Mouse (Mus musculus) erythroid progenitor cell, adult 5-6 weeks (primary cell): ENCODE measurements around the gene Wdtc1. TPM values are rescaled to one million over a fixed set of nuclear protein-coding genes. Genes with fewer than 3 reads are reported as not detected.
A peak's percentile ranks its signal among the peaks of the same experiment; 100 is the strongest.

Source experiments
- ATAC-seq: replicated peaks from 2 replicates; pipeline ENCODE4 v1.8.0; 2016; ENCODE audit warnings: moderate number of reproducible peaks, mild to moderate bottlenecking, moderate TSS enrichment, inconsistent platforms; ENCODE audit not compliant: poor library complexity, low FRiP score, severe bottlenecking
- total RNA-seq, 2 experiments: library from RNA; stranded (forward) in 1 of 2; stranded (reverse) in 1 of 2; fragments of 150-400 nt in 1 of 2; fragments of 186-747, 209-891 nt in 1 of 2; gene quantifications; 2 replicates each; pipeline versions ENCODE4 v1.2.3 to v1.2.4; 2015 to 2017; ENCODE audit warnings: low replicate concordance in 2 of 2

Wdtc1 gene
- total RNA-seq, 2 experiments from 2014 or later: 9.0 to 28.5 TPM

GRCm38 (mm10) chr4:133262375-133262765, 90.9 kb downstream of the Wdtc1 start:
- no peak for ATAC-seq

GRCm38 (mm10) chr4:133261641-133262374, 91.5 kb downstream of the Wdtc1 start:
- ATAC-seq: no peak

GRCm38 (mm10) chr4:133257798-133258408, 95.4 kb downstream of the Wdtc1 start:
- no peak for ATAC-seq

GRCm38 (mm10) chr4:133257230-133257629, 96.1 kb downstream of the Wdtc1 start:
- ATAC-seq: no peak

GRCm38 (mm10) chr4:133256820-133257219, 96.5 kb downstream of the Wdtc1 start:
- ATAC-seq: no peak

GRCm38 (mm10) chr4:133255392-133255791, 97.9 kb downstream of the Wdtc1 start:
- ATAC-seq: no peak

- no peak for ATAC-seq
Observed at GRCm38 (mm10) chr4:133253412-133253811, 99.9 kb downstream of the Wdtc1 start.

- no peak for ATAC-seq
Observed at GRCm38 (mm10) chr4:133252089-133252488, 101.2 kb downstream of the Wdtc1 start.

- no peak for ATAC-seq
Observed at GRCm38 (mm10) chr4:133251214-133251613, 102.1 kb downstream of the Wdtc1 start.

- ATAC-seq: peak; percentile 58
Observed at GRCm38 (mm10) chr4:133250609-133251008, 102.7 kb downstream of the Wdtc1 start.

GRCm38 (mm10) chr4:133247806-133248449, 105.4 kb downstream of the Wdtc1 start:
- ATAC-seq: peak; percentile 79

- no peak for ATAC-seq
Observed at GRCm38 (mm10) chr4:133247072-133247471, 106.2 kb downstream of the Wdtc1 start.

GRCm38 (mm10) chr4:133244289-133244688, 109.0 kb downstream of the Wdtc1 start:
- no peak for ATAC-seq

- no peak for ATAC-seq
Observed at GRCm38 (mm10) chr4:133243538-133243937, 109.7 kb downstream of the Wdtc1 start.

- no peak for ATAC-seq
Observed at GRCm38 (mm10) chr4:133242710-133243109, 110.6 kb downstream of the Wdtc1 start.

Other genes with a start within 250 kb of the Wdtc1 start
- gene Wasf2, start 223.0 kb downstream of the Wdtc1 start, total RNA-seq (2015; ENCODE audit: low replicate concordance): 79.6 and 83.6 TPM in 2 replicates
- gene Wasf2, start 223.0 kb downstream of the Wdtc1 start, total RNA-seq (2017; ENCODE audit: low replicate concordance): 59.7 and 73.7 TPM in 2 replicates
- not detected in 2 replicates for gene Cd164l2, start 141.3 kb downstream of the Wdtc1 start, total RNA-seq (2015; ENCODE audit: low replicate concordance)
- gene Cd164l2, start 141.3 kb downstream of the Wdtc1 start, total RNA-seq (2017; ENCODE audit: low replicate concordance): not detected in 2 replicates
- not detected in 2 replicates for gene Gpr3, start 140.9 kb downstream of the Wdtc1 start, total RNA-seq (2015; ENCODE audit: low replicate concordance)
- not detected in 2 replicates for gene Gpr3, start 140.9 kb downstream of the Wdtc1 start, total RNA-seq (2017; ENCODE audit: low replicate concordance)
- gene Map3k6, start 112.7 kb downstream of the Wdtc1 start, total RNA-seq (2015; ENCODE audit: low replicate concordance): 4.2 TPM in 1 of 2 replicates, not detected in the other
- gene Map3k6, start 112.7 kb downstream of the Wdtc1 start, total RNA-seq (2017; ENCODE audit: low replicate concordance): 8.1 TPM in 1 of 2 replicates, not detected in the other
- 0.84 TPM in 1 of 2 replicates, not detected in the other for gene Sytl1, start 90.4 kb downstream of the Wdtc1 start, total RNA-seq (2015; ENCODE audit: low replicate concordance)
- gene Sytl1, start 90.4 kb downstream of the Wdtc1 start, total RNA-seq (2017; ENCODE audit: low replicate concordance): 1.8 TPM in 1 of 2 replicates, not detected in the other
- 5.0 and 10.1 TPM in 2 replicates for gene Tmem222, start 75.7 kb downstream of the Wdtc1 start, total RNA-seq (2015; ENCODE audit: low replicate concordance)
- 9.8 and 11.3 TPM in 2 replicates for gene Tmem222, start 75.7 kb downstream of the Wdtc1 start, total RNA-seq (2017; ENCODE audit: low replicate concordance)
- 15.9 and 18.4 TPM in 2 replicates for gene Slc9a1, start 16.2 kb upstream of the Wdtc1 start, total RNA-seq (2015; ENCODE audit: low replicate concordance)
- gene Slc9a1, start 16.2 kb upstream of the Wdtc1 start, total RNA-seq (2017; ENCODE audit: low replicate concordance): 13.5 and 13.7 TPM in 2 replicates
- gene Tent5b, start 126.7 kb upstream of the Wdtc1 start, total RNA-seq (2015; ENCODE audit: low replicate concordance): not detected in 2 replicates
- not detected in 2 replicates for gene Tent5b, start 126.7 kb upstream of the Wdtc1 start, total RNA-seq (2017; ENCODE audit: low replicate concordance)
- not detected in 2 replicates for gene Trnp1, start 145.1 kb upstream of the Wdtc1 start, total RNA-seq (2015; ENCODE audit: low replicate concordance)
- not detected in 2 replicates for gene Trnp1, start 145.1 kb upstream of the Wdtc1 start, total RNA-seq (2017; ENCODE audit: low replicate concordance)
- gene Kdf1, start 165.5 kb upstream of the Wdtc1 start, total RNA-seq (2015; ENCODE audit: low replicate concordance): not detected in 2 replicates
- not detected in 2 replicates for gene Kdf1, start 165.5 kb upstream of the Wdtc1 start, total RNA-seq (2017; ENCODE audit: low replicate concordance)
- gene Nudc, start 192.5 kb upstream of the Wdtc1 start, total RNA-seq (2015; ENCODE audit: low replicate concordance): 57.3 and 70.0 TPM in 2 replicates
- gene Nudc, start 192.5 kb upstream of the Wdtc1 start, total RNA-seq (2017; ENCODE audit: low replicate concordance): 55.3 and 88.5 TPM in 2 replicates
- not detected in 2 replicates for gene Nr0b2, start 199.9 kb upstream of the Wdtc1 start, total RNA-seq (2015; ENCODE audit: low replicate concordance)
- gene Nr0b2, start 199.9 kb upstream of the Wdtc1 start, total RNA-seq (2017; ENCODE audit: low replicate concordance): not detected in 2 replicates
- 1.7 and 3.6 TPM in 2 replicates for gene Gpatch3, start 221.3 kb upstream of the Wdtc1 start, total RNA-seq (2015; ENCODE audit: low replicate concordance)
- 4.1 and 19.7 TPM in 2 replicates for gene Gpatch3, start 221.3 kb upstream of the Wdtc1 start, total RNA-seq (2017; ENCODE audit: low replicate concordance)
- gene Gpn2, start 230.9 kb upstream of the Wdtc1 start, total RNA-seq (2015; ENCODE audit: low replicate concordance): 4.2 and 12.3 TPM in 2 replicates
- gene Gpn2, start 230.9 kb upstream of the Wdtc1 start, total RNA-seq (2017; ENCODE audit: low replicate concordance): 4.2 and 5.0 TPM in 2 replicates
- gene Sfn, start 248.7 kb upstream of the Wdtc1 start, total RNA-seq (2015; ENCODE audit: low replicate concordance): 2.9 TPM in 1 of 2 replicates, not detected in the other
- 0.64 TPM in 1 of 2 replicates, not detected in the other for gene Sfn, start 248.7 kb upstream of the Wdtc1 start, total RNA-seq (2017; ENCODE audit: low replicate concordance)